Mouse (Mus musculus): Measurements from ENCODE around the gene Abhd17c. TPM values are rescaled to one million over a fixed set of nuclear protein-coding genes. Genes with fewer than 3 reads are reported as not detected.

The Abhd17c gene
- polyA plus RNA-seq, 1 experiment = 292 TPM

DNA sequence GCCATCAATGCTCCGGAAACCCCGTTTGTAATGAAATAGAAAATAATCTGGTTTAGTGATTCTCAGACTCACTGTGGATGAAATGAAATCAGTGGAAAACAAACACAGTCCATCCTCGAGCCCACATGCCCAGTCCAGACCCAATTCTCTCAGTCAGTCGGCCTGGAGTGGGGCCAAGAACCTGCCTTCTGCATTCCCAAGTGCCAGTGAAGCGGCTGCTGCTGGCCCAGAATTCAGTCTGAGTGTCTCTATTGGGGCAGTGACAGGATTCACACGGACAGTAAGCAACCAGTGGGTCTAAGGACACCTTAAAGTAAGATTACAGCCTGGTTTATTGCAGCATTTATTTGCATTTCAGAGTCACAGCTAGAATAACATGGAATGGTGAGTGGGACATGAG is 55.2 kb downstream of the Abhd17c start:
- no peak overlapping the region for H3K27ac ChIP-seq (ENCODE audit: insufficient read depth, low read depth, low read length)
- H3K36me3 ChIP-seq (ENCODE audit: control insufficient read depth, insufficient read depth, low read length) = no peaks in the 10 kb centered on the region
- TF ChIP-seq POLR2A (IDR thresholded peaks at IDR 0.05; ENCODE audit: low read depth, low read length) (no peak), CTCF (IDR thresholded peaks at IDR 0.05; ENCODE audit: extremely low read depth, insufficient read length, insufficient replicate concordance, low read depth, low read length) (no peak)
- no peak overlapping the region for H3K4me3 ChIP-seq (ENCODE audit: low read depth, low read length)
- no peaks in the 10 kb centered on the region for H3K27me3 ChIP-seq (ENCODE audit: control insufficient read depth, insufficient read depth, low read length)
- no peaks in the 10 kb centered on the region for H3K4me1 ChIP-seq (ENCODE audit: control insufficient read depth, insufficient read depth, insufficient read length, low read length)
- 65% methylated on average over 6 of the region's 6 CpGs for WGBS

DNA sequence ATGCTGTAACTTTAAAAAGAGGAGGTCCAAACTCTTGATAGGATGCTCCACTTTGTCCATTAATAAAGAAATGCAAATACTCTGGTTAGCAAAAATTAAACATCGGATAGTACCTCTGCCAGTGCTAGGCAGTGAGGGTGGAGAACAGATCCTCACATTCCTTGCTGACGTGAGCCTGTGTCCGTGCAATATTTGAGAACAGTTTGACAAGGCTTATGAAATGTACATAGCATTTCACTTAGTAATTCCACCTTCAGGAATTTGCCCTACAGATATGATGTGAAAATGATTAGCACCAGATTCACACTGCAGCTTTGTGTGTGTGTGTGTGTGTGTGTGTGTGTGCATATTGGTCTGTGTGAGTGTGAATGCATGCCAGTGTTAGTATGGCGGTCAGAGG is 60.9 kb downstream of the Abhd17c start:
- Histone ChIP-seq H3K27ac (ENCODE audit: insufficient read depth, low read depth, low read length) (no peak overlapping the region), H3K4me3 (ENCODE audit: low read depth, low read length) (no peak overlapping the region), H3K36me3 (ENCODE audit: control insufficient read depth, insufficient read depth, low read length) (no peaks in the 10 kb centered on the region), H3K4me1 (ENCODE audit: control insufficient read depth, insufficient read depth, insufficient read length, low read length) (no peaks in the 10 kb centered on the region), H3K27me3 (ENCODE audit: control insufficient read depth, insufficient read depth, low read length) (no peaks in the 10 kb centered on the region; the same call in 1 of the 2 replicates)
- TF ChIP-seq POLR2A (IDR thresholded peaks at IDR 0.05; ENCODE audit: low read depth, low read length) (no peak), CTCF (IDR thresholded peaks at IDR 0.05; ENCODE audit: extremely low read depth, insufficient read length, insufficient replicate concordance, low read depth, low read length) (no peak)
- 81% methylated on average over 4 of the region's 4 CpGs for WGBS

DNA sequence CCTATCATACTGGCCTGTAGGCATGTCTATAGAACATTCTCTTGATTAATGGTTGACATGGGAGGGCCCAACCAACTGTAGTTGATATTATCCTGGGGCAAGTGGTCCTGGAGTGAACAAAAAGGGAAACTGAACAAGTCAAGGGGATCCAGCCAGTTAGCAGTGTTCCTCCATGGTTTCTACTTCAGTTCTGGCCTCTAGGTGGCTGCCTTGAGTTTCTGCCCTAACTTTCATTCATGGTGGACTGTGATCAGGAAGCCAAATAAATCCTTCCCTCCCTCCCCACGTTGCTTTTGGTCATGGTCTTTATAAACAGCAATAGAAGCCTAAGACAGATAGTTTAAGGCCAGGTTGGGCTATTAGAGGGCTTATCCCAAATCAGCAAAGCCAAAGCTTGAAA is 61.9 kb downstream of the Abhd17c start:
- TF ChIP-seq CTCF (IDR thresholded peaks at IDR 0.05; ENCODE audit: extremely low read depth, insufficient read length, insufficient replicate concordance, low read depth, low read length) (0 out of 2 replicates have a peak, but pooled peaks have one; percentile 11), POLR2A (IDR thresholded peaks at IDR 0.05; ENCODE audit: low read depth, low read length) (no peak)
- Histone ChIP-seq H3K36me3 (ENCODE audit: control insufficient read depth, insufficient read depth, low read length) (no peaks in the 10 kb centered on the region), H3K4me3 (ENCODE audit: low read depth, low read length) (no peak overlapping the region), H3K27me3 (ENCODE audit: control insufficient read depth, insufficient read depth, low read length) (peaks cover 8% of the 10 kb centered on the region; the same call in 1 of the 2 replicates), H3K27ac (ENCODE audit: insufficient read depth, low read depth, low read length) (no peak overlapping the region), H3K4me1 (ENCODE audit: control insufficient read depth, insufficient read depth, insufficient read length, low read length) (no peaks in the 10 kb centered on the region)
- WGBS = 2% methylated on average over 1 of the region's 1 CpGs

DNA sequence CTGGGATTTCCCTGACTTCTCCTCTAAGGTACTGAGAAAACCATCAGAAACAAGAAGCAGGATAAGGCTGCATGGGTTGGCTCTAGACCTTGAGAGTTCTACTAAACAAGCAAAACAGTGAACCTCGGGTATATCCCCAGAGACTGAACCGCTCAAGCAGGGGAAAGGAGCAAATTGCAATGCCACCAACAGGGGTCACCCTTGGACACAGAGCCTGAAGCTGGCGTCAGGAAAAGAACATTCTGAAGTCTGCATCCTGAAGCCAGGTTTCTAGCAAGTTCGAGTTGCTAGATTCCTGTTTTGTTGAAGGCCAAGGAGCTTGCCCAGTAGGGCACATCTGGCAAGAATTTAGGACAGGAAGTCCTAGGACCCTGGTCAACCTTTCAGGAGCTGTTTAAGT is 62.7 kb downstream of the Abhd17c start:
- Histone ChIP-seq H3K27ac (ENCODE audit: insufficient read depth, low read depth, low read length) (no peak overlapping the region), H3K27me3 (ENCODE audit: control insufficient read depth, insufficient read depth, low read length) (peaks cover 8% of the 10 kb centered on the region; the same call in 1 of the 2 replicates), H3K36me3 (ENCODE audit: control insufficient read depth, insufficient read depth, low read length) (no peaks in the 10 kb centered on the region), H3K4me3 (ENCODE audit: low read depth, low read length) (no peak overlapping the region), H3K4me1 (ENCODE audit: control insufficient read depth, insufficient read depth, insufficient read length, low read length) (no peaks in the 10 kb centered on the region)
- TF ChIP-seq CTCF (IDR thresholded peaks at IDR 0.05; ENCODE audit: extremely low read depth, insufficient read length, insufficient replicate concordance, low read depth, low read length) (peak; percentile 86; the same call in 1 of the 2 replicates), POLR2A (IDR thresholded peaks at IDR 0.05; ENCODE audit: low read depth, low read length) (no peak)
- 7% methylated on average over 4 of the region's 4 CpGs for WGBS

DNA sequence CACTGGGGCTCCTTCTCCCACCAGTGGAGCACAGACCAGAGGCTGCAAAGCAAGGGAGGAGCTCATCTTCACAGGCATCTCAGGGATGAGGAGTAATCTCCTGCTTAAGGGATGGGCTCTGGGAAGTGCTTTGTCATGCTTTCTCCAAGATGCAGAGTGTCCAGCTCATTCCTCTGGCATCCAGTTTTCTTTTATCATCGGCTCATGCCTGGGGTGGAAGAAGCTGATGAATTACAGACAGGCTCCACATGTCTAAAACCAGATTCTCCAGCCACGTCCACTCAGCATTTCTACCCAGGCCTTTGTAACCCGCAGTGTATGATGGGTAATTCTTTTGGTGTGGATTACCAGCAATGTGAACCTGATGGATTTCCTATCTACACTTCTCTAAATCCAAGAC is 63.5 kb downstream of the Abhd17c start:
- 84% methylated on average over 3 of the region's 3 CpGs for WGBS
- H3K27me3 ChIP-seq (ENCODE audit: control insufficient read depth, insufficient read depth, low read length) = peaks cover 8% of the 10 kb centered on the region; the same call in 1 of the 2 replicates
- TF ChIP-seq CTCF (IDR thresholded peaks at IDR 0.05; ENCODE audit: extremely low read depth, insufficient read length, insufficient replicate concordance, low read depth, low read length) (no peak), POLR2A (IDR thresholded peaks at IDR 0.05; ENCODE audit: low read depth, low read length) (no peak)
- no peak overlapping the region for H3K27ac ChIP-seq (ENCODE audit: insufficient read depth, low read depth, low read length)
- H3K4me3 ChIP-seq (ENCODE audit: low read depth, low read length) = no peak overlapping the region
- no peaks in the 10 kb centered on the region for H3K4me1 ChIP-seq (ENCODE audit: control insufficient read depth, insufficient read depth, insufficient read length, low read length)
- no peaks in the 10 kb centered on the region for H3K36me3 ChIP-seq (ENCODE audit: control insufficient read depth, insufficient read depth, low read length)

DNA sequence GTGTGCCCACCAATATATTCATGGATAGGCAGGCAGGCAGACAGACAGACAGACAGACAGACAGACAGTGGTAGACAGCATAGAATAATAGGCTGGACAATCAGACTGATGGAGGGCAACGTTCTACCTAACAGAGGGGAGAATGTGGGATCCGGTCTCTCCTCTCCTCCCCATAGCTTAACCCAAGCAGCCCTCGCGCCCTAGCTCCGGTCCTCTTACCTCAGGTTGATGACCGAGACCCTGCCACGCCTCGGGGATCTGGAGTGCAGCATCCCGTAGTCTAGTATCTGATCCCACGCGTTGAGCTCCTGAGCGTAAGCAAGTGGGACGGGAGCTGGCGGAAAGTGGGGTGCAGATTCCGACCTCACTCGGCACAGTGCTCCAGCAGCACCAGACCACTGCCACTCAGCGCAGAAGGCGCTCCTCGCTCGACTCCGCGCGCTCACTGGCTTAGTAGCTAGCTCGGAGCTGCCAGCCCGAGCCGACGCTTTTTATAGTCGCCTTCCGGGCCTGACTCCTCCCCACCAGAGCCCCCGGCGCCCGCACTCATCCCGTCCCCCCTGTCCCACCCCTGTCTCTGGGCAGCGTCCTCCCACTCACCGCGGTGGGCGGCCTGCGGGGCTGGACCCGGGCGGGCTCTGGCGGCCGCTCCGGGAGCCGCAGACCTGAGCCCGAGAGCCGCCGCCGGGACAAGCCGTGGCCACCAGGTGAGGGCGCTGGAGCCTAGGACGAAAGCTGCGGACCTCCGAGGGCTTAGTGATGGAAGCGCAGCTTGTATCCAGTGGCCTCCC is 65.5 kb downstream of the Abhd17c start, which contains the start of gene Cemip:
Gene Cemip (minus strand): TSS at position 464 of the 791 bp plus-strand sequence.
- TF ChIP-seq POLR2A (IDR thresholded peaks at IDR 0.05; ENCODE audit: low read depth, low read length) = no peak
- peak; percentile 78 for TF ChIP-seq CTCF (IDR thresholded peaks at IDR 0.05; ENCODE audit: extremely low read depth, insufficient read length, insufficient replicate concordance, low read depth, low read length)
- Histone ChIP-seq H3K36me3 (ENCODE audit: control insufficient read depth, insufficient read depth, low read length) (no peaks in the 10 kb centered on the region), H3K4me1 (ENCODE audit: control insufficient read depth, insufficient read depth, insufficient read length, low read length) (no peaks in the 10 kb centered on the region), H3K27me3 (ENCODE audit: control insufficient read depth, insufficient read depth, low read length) (peaks cover 8% of the 10 kb centered on the region; the same call in 1 of the 2 replicates), H3K4me3 (ENCODE audit: low read depth, low read length) (peak within 1 kb of the TSS; percentile 58), H3K27ac (ENCODE audit: insufficient read depth, low read depth, low read length) (no peak within 1 kb of the TSS)
- 2% methylated on average over 54 of the region's 54 CpGs for WGBS

All from small intestine, adult 2 months (tissue).